ENCODE assay signal across 7 mouse cellular contexts in genomic region chr5:130266651-130267050, GRCm38 (mm10). TPM values are rescaled to one million over a fixed set of nuclear protein-coding genes. Genes with fewer than 3 reads are reported as not detected.
DNase-seq lines count a peak whose midpoint lies in the region; ATAC-seq and TF ChIP-seq lines count a peak whose summit lies in the region.

No protein-coding gene starts in this region.

- TF ChIP-seq CTCF in E14TG2a.4 (conservative IDR thresholded peaks at IDR 0.05; ENCODE audit: low read length): peak; percentile 95

- H3K36me3 ChIP-seq in kidney, embryonic 15.5 days: peaks cover 83% of the 10 kb centered on the region
- peaks cover 96% of the 10 kb centered on the region for H3K36me3 ChIP-seq in E14TG2a.4 (ENCODE audit: insufficient read depth, low read length)

- no peak overlapping the region for H3K9ac ChIP-seq in kidney, embryonic 15.5 days

- 89% methylated on average over 7 of the region's 7 CpGs for WGBS in kidney, embryonic 15.5 days

- H3K4me1 ChIP-seq in kidney, embryonic 15.5 days: no peaks in the 10 kb centered on the region
- H3K4me1 ChIP-seq in E14TG2a.4 (replicated peaks; ENCODE audit: low read depth, low read length): peaks cover 57% of the 10 kb centered on the region

- no peak overlapping the region for H3K4me2 ChIP-seq in kidney, embryonic 15.5 days

- no peaks in the 10 kb centered on the region for H3K27me3 ChIP-seq in kidney, embryonic 15.5 days
- no peaks in the 10 kb centered on the region for H3K27me3 ChIP-seq in E14TG2a.4 (ENCODE audit: insufficient read depth, low read length)

- ATAC-seq in kidney, embryonic 15.5 days (replicated peaks; ENCODE audit: low FRiP score): no peak
- ATAC-seq in erythroblast, adult 5-6 weeks (replicated peaks; ENCODE audit: low FRiP score, poor library complexity, severe bottlenecking): peak; percentile 58; the same call in 1 of the 2 replicates

- DNase-seq in kidney, postnatal 10 days: peak; percentile 46
- DNase-seq in adrenal gland, postnatal 10 days: peak; percentile 52
- DNase-seq in retina, postnatal 1 day: peak; percentile 48
- DNase-seq in frontal cortex, postnatal 14 days (ENCODE audit: low spot score in 2 of 2): no peak

- H3K9me3 ChIP-seq in kidney, embryonic 15.5 days (replicated peaks): no peaks in the 10 kb centered on the region
- H3K9me3 ChIP-seq in E14TG2a.4 (ENCODE audit: low read length): no peaks in the 10 kb centered on the region

- no peak overlapping the region for H3K4me3 ChIP-seq in kidney, embryonic 15.5 days (replicated peaks)
- H3K4me3 ChIP-seq in E14TG2a.4 (replicated peaks; ENCODE audit: low read length): no peak overlapping the region

- H3K27ac ChIP-seq in kidney, embryonic 15.5 days: no peak overlapping the region

RNA-seq across cellular contexts. Expression of gene Tyw1, which starts 11.2 kb away (rescaled TPM):
- 28.0 TPM in 2 replicates for polyA plus RNA-seq in kidney, embryonic 15.5 days (2015; fragmentation: Nextera tagmentation; extraction: Ambion mirVana)
- 10 to 100 TPM; 17.8 to 21.4 TPM for total RNA-seq in adrenal gland, postnatal 10 days (2021)
- total RNA-seq in erythroblast, adult 5-6 weeks (2015; ENCODE audit: low replicate concordance): 2.9 and 5.6 TPM in 2 replicates
- 9.2 and 9.8 TPM in 2 replicates for total RNA-seq in erythroblast, adult 5-6 weeks (2017; ENCODE audit: low replicate concordance)

RNA-seq across cellular contexts. Expression of gene Sbds, which starts 11.3 kb away (rescaled TPM):
- polyA plus RNA-seq in kidney, embryonic 15.5 days (2015; fragmentation: Nextera tagmentation; extraction: Ambion mirVana): 73.4 and 75.3 TPM in 2 replicates
- 10 to 100 TPM; 65.6 to 68.5 TPM for total RNA-seq in adrenal gland, postnatal 10 days (2021)
- 16.7 and 22.1 TPM in 2 replicates for total RNA-seq in erythroblast, adult 5-6 weeks (2015; ENCODE audit: low replicate concordance)
- 46.2 and 73.7 TPM in 2 replicates for total RNA-seq in erythroblast, adult 5-6 weeks (2017; ENCODE audit: low replicate concordance)

RNA-seq across cellular contexts. Expression of gene Tmem248, which starts 49.8 kb away (rescaled TPM):
- polyA plus RNA-seq in kidney, embryonic 15.5 days (2015; fragmentation: Nextera tagmentation; extraction: Ambion mirVana): 33.6 and 34.6 TPM in 2 replicates
- total RNA-seq in adrenal gland, postnatal 10 days (2021): 10 to 100 TPM; 48.6 to 54.3 TPM
- 11.1 and 21.5 TPM in 2 replicates for total RNA-seq in erythroblast, adult 5-6 weeks (2015; ENCODE audit: low replicate concordance)
- 16.0 and 24.9 TPM in 2 replicates for total RNA-seq in erythroblast, adult 5-6 weeks (2017; ENCODE audit: low replicate concordance)

Comparison
In these comparisons a context has a peak if more than half of its experiments do, and no peak if none do; other contexts are left out.
1. DNase-seq: peak in kidney, postnatal 10 days (single experiment), adrenal gland, postnatal 10 days (single experiment) and retina, postnatal 1 day (single experiment); none in frontal cortex, postnatal 14 days (0 of 2).